Mouse (Mus musculus): Measurements from ENCODE around the gene Carm1. TPM values are rescaled to one million over a fixed set of nuclear protein-coding genes. Genes with fewer than 3 reads are reported as not detected.
"Not testable (repeated sequence)": the region's sequence is repeated elsewhere in the genome, so short reads cannot be mapped to it uniquely, and the experiment has no call there.

Gene Carm1
- polyA plus RNA-seq, 1 experiment from 2014 or later: 27.6 TPM

GRCm38 (mm10) chr9:21576286-21576685 is 29.6 kb downstream of the Carm1 start:
- Histone ChIP-seq H3K79me2 (ENCODE audit: inconsistent target) (no peaks in the 10 kb centered on the region), H3K27ac (no peak overlapping the region), H3K36me3 (ENCODE audit: inconsistent target) (peaks cover 28% of the 10 kb centered on the region; the same call in 1 of the 2 replicates), H3K4me3 (ENCODE audit: inconsistent target) (no peak overlapping the region)
- 100% methylated on average over 1 of the region's 1 CpGs for WGBS (ENCODE audit: missing documents)

GRCm38 (mm10) chr9:21578226-21578625 is 31.5 kb downstream of the Carm1 start:
- Histone ChIP-seq H3K36me3 (ENCODE audit: inconsistent target) (peaks cover 26% of the 10 kb centered on the region; the same call in 1 of the 2 replicates), H3K4me3 (ENCODE audit: inconsistent target) (no peak overlapping the region), H3K79me2 (ENCODE audit: inconsistent target) (no peaks in the 10 kb centered on the region), H3K27ac (no peak overlapping the region)
- WGBS (ENCODE audit: missing documents): 94% methylated on average over 3 of the region's 3 CpGs

GRCm38 (mm10) chr9:21585401-21585800 is 38.7 kb downstream of the Carm1 start:
- 94% methylated on average over 1 of the region's 1 CpGs for WGBS (ENCODE audit: missing documents)
- no peaks in the 10 kb centered on the region for H3K79me2 ChIP-seq (ENCODE audit: inconsistent target)
- H3K36me3 ChIP-seq (ENCODE audit: inconsistent target): peaks cover 52% of the 10 kb centered on the region
- no peak overlapping the region for H3K27ac ChIP-seq
- no peak overlapping the region for H3K4me3 ChIP-seq (ENCODE audit: inconsistent target)

DNA sequence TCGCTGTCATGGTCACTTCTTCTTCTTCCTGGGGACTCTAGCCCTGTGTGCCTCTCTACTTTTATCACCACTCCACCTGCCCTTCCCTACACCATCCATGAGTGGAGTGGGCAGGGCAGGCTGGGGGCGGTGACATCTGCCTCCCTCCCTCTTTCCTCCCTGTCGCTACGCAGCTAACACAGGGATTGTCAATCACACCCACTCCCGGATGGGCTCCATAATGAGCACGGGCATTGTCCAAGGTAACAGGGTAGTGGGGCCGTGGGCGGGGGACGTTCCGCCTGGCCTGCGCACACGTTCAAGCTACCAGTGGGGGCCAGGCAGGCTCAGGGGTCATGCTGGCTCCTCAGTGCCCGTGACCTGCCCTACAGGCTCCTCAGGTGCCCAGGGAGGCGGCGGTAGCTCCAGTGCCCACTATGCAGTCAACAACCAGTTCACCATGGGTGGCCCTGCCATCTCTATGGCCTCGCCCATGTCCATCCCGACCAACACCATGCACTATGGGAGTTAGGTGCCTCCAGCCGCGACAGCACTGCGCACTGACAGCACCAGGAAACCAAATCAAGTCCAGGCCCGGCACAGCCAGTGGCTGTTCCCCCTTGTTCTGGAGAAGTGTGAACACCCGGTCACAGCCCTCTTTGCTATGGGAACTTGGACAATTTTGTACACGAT is 41.1 kb downstream of the Carm1 start:
- peaks cover 54% of the 10 kb centered on the region for H3K36me3 ChIP-seq (ENCODE audit: inconsistent target)
- H3K79me2 ChIP-seq (ENCODE audit: inconsistent target): no peaks in the 10 kb centered on the region
- H3K4me3 ChIP-seq (ENCODE audit: inconsistent target): no peak overlapping the region
- WGBS (ENCODE audit: missing documents): 88% methylated on average over 18 of the region's 23 CpGs
- H3K27ac ChIP-seq: no peak overlapping the region

GRCm38 (mm10) chr9:21588350-21588749 is 41.7 kb downstream of the Carm1 start:
- WGBS (ENCODE audit: missing documents): 93% methylated on average over 8 of the region's 8 CpGs

GRCm38 (mm10) chr9:21589538-21589937 is 42.8 kb downstream of the Carm1 start:
- WGBS (ENCODE audit: missing documents): 96% methylated on average over 5 of the region's 5 CpGs
- Histone ChIP-seq H3K4me3 (ENCODE audit: inconsistent target) (no peak overlapping the region), H3K79me2 (ENCODE audit: inconsistent target) (peaks cover 12% of the 10 kb centered on the region), H3K27ac (no peak overlapping the region), H3K36me3 (ENCODE audit: inconsistent target) (peaks cover 40% of the 10 kb centered on the region; the same call in 1 of the 2 replicates)

More at GRCm38 (mm10) chr9:21588350-21588749, 41.7 kb downstream of the Carm1 start:
- Histone ChIP-seq H3K36me3 (ENCODE audit: inconsistent target) (peaks cover 49% of the 10 kb centered on the region), H3K79me2 (ENCODE audit: inconsistent target) (no peaks in the 10 kb centered on the region; the same call in 1 of the 2 replicates), H3K27ac (no peak overlapping the region), H3K4me3 (ENCODE audit: inconsistent target) (no peak overlapping the region)

DNA sequence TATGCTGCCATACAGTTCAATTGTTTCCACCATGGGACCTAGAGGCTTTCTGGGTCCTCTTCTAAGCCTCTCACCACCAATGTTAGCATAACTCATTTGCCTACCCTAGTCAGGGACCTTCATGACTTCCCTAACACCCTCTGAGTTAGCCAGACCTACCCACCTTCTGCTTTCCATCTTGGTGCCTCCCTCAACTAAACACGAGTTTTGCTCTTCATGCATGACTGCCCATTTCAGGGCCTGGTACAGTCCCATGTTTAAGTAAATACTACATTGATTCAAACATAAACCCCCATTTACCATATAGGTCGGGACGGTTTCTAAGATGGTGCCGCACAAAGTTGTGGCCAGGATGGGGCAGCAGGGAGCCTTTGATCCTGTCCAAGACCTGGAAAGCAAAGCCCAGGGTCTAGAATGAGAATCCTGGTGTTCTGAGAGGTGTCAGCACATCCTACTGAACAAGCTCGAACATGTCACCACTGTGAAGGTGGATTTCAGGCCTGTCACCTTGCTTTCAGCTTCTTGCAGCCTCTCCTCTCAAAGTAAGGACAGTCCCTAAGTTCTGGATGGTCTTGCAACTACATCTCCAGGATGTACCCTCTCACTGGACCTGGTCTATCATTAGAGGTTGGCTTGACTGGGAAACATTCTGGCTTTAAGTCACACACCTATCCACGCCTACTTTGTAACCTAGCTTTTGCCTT is 44.6 kb downstream of the Carm1 start:
- H3K27ac ChIP-seq: no peak overlapping the region
- peaks cover 29% of the 10 kb centered on the region for H3K79me2 ChIP-seq (ENCODE audit: inconsistent target)
- peaks cover 33% of the 10 kb centered on the region; the same call in 1 of the 2 replicates for H3K36me3 ChIP-seq (ENCODE audit: inconsistent target)
- H3K4me3 ChIP-seq (ENCODE audit: inconsistent target): no peak overlapping the region
- WGBS (ENCODE audit: missing documents): 92% methylated on average over 6 of the region's 6 CpGs

- H3K36me3 ChIP-seq (ENCODE audit: inconsistent target): peaks cover 26% of the 10 kb centered on the region; the same call in 1 of the 2 replicates
- 13% methylated on average over 17 of the region's 17 CpGs for WGBS (ENCODE audit: missing documents)
- H3K27ac ChIP-seq: peak overlapping the region; percentile 44
- H3K4me3 ChIP-seq (ENCODE audit: inconsistent target): peak overlapping the region; percentile 87
- peaks cover 31% of the 10 kb centered on the region for H3K79me2 ChIP-seq (ENCODE audit: inconsistent target)
These were observed 45.4 kb downstream of the Carm1 start for GRCm38 (mm10) chr9:21591831-21592702.

DNA sequence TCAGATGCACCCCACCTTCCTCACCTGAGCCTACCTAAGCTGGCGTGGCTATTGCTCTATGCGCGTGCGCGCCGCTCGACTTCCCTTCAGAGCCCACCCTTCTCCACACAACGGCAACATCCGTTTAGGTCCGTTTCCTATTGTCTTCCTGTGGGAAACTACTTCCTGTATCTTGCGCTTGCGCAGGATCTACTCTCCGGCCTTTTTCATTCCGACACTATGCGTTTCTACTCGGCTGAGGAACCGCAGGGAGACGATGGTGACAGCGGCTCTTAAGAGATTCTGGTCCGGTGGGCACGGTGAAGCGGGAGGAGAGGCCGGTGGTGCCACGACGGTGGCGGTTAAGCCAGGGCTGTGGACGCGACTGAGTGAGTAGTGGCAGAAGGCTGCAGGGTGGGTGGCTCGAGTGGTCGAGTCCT is 46.0 kb downstream of the Carm1 start, which contains the start of the genes Timm29 and Yipf2:
TSS of gene Timm29 (plus strand) at position 20 of the 419 bp plus-strand sequence.
TSS of gene Yipf2 (minus strand) at position 126 of the 419 bp plus-strand sequence.
- Histone ChIP-seq H3K36me3 (ENCODE audit: inconsistent target) (peaks cover 23% of the 10 kb centered on the region; the same call in 1 of the 2 replicates), H3K27ac (peak within 1 kb of the TSS; percentile 44), H3K79me2 (ENCODE audit: inconsistent target) (peaks cover 31% of the 10 kb centered on the region), H3K4me3 (ENCODE audit: inconsistent target) (peak within 1 kb of the TSS; percentile 87)
- WGBS (ENCODE audit: missing documents): under 1% methylated on average over 30 of the region's 30 CpGs

DNA sequence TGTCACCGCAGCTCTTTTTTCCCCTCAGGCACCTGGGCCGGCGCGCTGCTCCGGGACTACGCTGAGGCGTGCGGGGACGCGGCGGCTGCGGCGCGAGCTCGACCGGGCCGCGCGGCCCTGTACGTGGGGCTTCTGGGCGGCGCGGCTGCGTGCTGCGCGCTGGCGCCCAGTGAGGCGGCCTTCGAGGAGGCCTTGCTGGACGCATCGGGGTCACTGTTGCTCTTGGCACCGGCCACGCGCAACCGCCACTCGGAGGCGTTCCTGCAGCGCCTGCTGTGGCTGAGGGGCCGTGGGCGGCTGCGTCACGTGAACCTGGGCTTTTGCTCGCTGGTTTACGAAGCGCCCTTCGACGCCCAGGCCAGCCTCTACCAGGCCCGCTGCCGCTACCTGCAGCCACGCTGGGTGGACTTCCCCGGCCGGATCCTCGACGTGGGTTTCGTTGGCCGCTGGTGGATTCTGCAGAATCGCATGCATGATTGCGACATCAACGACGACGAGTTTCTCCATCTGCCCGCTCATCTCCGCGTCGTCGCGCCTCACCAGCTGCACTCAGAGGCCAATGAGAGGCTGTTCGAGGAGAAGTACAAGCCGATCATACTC is 46.5 kb downstream of the Carm1 start:
- peak overlapping the region; percentile 87 for H3K4me3 ChIP-seq (ENCODE audit: inconsistent target)
- H3K36me3 ChIP-seq (ENCODE audit: inconsistent target): peaks cover 23% of the 10 kb centered on the region; the same call in 1 of the 2 replicates
- WGBS (ENCODE audit: missing documents): under 1% methylated on average over 63 of the region's 69 CpGs
- H3K79me2 ChIP-seq (ENCODE audit: inconsistent target): peaks cover 31% of the 10 kb centered on the region
- peak overlapping the region; percentile 44 for H3K27ac ChIP-seq

- H3K79me2 ChIP-seq (ENCODE audit: inconsistent target): peaks cover 31% of the 10 kb centered on the region
- peaks cover 14% of the 10 kb centered on the region; the same call in 1 of the 2 replicates for H3K36me3 ChIP-seq (ENCODE audit: inconsistent target)
- not testable (repeated sequence) for H3K4me3 ChIP-seq (ENCODE audit: inconsistent target); H3K27ac ChIP-seq
- WGBS (ENCODE audit: missing documents): 87% methylated on average over 8 of the region's 8 CpGs
These were observed 47.7 kb downstream of the Carm1 start for GRCm38 (mm10) chr9:21594350-21594749.

DNA sequence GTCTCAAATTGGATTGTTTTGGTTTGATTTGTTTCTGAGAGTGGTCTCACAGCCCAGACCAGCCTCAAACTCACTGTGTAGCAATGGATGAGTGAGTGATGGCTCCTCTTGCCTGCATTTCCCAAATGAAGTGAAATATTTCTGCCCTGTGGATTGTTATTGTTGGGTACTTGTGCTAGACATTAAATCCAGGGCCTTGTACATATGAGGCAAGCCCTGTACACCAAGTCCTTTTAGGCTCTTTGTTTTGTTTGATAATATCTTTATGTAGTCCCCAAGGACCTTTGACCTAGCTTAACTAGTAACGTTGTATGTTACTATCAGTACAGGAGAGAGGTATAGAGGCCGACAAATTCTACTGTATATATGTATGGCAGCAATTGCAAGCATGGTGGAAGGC is 48.1 kb downstream of the Carm1 start:
- H3K36me3 ChIP-seq (ENCODE audit: inconsistent target): peaks cover 9% of the 10 kb centered on the region; the same call in 1 of the 2 replicates

DNA sequence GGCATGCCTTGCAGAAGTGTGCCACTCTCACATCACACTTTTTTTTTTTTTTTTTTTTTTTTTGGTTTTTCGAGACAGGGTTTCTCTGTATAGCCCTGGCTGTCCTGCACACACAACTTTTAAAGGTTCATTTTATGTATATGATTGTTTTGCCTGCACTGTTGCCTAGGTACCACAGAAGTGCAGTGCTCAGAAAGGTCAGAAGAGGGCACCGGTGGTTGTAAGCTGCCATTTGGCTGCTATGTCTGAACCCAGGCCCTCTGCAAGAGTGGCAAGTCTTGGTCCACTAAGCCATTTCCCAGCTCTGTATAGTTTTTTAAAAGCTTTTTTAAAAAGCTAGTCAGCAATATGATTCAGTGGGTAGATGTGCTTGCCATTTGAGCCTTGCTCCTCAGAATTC is 51.5 kb downstream of the Carm1 start:
- Histone ChIP-seq H3K79me2 (ENCODE audit: inconsistent target) (peaks cover 31% of the 10 kb centered on the region), H3K36me3 (ENCODE audit: inconsistent target) (no peaks in the 10 kb centered on the region), H3K4me3 (ENCODE audit: inconsistent target) (no peak overlapping the region), H3K27ac (no peak overlapping the region)
- WGBS (ENCODE audit: missing documents): 58% methylated on average over 1 of the region's 2 CpGs

More for the DNA sequence above, 48.1 kb downstream of the Carm1 start:
- Histone ChIP-seq H3K27ac (no peak overlapping the region), H3K79me2 (ENCODE audit: inconsistent target) (peaks cover 31% of the 10 kb centered on the region), H3K4me3 (ENCODE audit: inconsistent target) (no peak overlapping the region)
- 89% methylated on average over 2 of the region's 2 CpGs for WGBS (ENCODE audit: missing documents)

DNA sequence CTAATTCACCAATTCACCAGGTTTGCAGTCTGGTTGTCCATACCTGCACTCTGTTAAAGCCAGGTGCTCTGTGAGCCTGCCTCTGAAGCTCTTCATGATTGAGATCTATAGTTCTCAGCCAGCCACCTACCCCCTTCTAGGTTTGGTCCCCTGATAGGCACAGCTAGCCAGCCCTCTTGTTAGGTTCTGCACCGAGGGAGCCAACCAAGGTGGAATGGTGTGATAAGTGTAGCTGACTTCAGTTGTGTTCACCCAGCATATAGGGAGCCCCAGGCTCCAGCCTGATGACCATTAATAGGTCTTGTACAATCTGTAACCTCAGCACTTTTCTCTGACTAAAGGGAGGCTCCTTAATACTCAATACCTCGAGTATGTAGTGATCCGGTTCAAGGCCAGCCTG is 53.5 kb downstream of the Carm1 start:
- Histone ChIP-seq H3K79me2 (ENCODE audit: inconsistent target) (peaks cover 13% of the 10 kb centered on the region), H3K36me3 (ENCODE audit: inconsistent target) (no peaks in the 10 kb centered on the region), H3K27ac (no peak overlapping the region), H3K4me3 (ENCODE audit: inconsistent target) (no peak overlapping the region)
- WGBS (ENCODE audit: missing documents): 93% methylated on average over 3 of the region's 3 CpGs
